Mouse (Mus musculus) kidney, postnatal 25 days (tissue): ENCODE data around the gene Mvb12b.
A peak's percentile ranks its signal among the peaks of the same experiment; 100 is the strongest.

Experiments used
- DNase-seq, 2 experiments: peaks; one replicate each; pipeline ENCODE4 v3.0.0; 2021; ENCODE audit warnings: mixed read lengths in 2 of 2

The Mvb12b gene

DNA sequence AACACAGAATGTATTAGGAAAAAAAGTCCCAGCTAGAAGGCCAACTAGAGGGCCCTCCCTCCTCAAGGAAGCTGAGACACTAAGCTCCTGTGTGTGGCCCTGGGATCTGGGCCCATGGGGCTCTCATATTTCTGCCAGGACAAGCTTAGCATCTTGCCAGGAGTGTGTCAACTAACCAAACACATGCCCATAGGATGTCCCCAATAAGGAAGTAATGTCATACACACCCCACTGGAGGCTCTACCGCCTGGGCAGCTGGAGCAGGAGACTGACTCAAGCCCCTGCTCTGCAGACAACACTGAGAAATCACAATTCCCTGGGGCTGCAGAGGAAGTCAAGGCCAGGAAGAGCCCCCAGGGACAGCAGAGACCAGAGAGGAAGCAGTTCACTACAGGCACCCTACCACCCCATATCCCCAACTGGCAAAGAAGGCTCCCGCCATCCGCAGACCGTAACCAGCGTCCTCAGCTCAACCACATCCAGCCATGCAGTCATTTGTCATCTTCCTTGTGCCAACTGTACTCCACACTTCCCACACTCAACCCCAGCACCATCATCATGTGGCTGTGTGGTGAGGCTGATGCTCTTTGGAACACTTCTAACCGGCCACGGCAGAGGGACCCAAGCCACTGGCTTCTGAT lies 3.0 kb downstream of the Mvb12b start:
- DNase-seq, result no peak

DNA sequence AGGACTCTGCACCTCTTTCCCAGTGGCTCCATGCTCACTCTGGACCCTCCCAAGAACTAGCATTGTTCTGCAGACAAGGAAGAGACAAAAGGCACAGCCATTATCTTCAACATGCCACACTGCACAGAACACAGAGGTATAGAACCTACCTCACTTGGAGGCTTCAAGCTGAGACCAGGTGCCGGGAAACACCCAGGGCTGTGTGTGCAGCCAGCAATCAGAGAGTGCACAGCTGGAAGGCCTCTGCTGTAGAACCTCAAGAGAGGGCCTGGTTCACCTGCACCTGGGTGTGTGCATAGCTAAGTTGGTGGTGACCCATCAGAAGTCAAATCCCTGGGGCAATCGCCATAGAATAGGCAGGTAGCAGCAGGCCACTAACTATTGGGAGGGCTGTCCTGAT lies 8.5 kb downstream of the Mvb12b start:
- no peak for DNase-seq

DNA sequence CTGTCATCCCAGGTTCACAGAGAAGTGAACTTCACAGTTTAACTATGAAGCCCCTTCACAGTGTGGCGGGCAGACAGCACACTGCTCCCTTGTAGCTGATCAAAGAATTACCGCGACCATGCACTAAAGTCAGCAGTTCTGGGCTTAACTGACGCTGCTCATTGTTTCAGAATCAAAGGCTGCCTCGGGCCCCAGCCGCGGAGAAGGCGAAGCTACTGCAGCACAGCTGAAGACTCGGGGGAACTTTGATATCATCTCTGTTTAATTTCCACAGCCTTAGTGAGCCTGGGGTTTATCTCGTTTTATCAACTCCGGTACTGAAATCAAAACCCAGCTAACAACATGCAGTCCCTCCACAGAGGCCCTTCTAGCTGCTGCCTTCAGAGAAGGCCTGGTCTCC lies 9.3 kb downstream of the Mvb12b start:
- no peak for DNase-seq

DNA sequence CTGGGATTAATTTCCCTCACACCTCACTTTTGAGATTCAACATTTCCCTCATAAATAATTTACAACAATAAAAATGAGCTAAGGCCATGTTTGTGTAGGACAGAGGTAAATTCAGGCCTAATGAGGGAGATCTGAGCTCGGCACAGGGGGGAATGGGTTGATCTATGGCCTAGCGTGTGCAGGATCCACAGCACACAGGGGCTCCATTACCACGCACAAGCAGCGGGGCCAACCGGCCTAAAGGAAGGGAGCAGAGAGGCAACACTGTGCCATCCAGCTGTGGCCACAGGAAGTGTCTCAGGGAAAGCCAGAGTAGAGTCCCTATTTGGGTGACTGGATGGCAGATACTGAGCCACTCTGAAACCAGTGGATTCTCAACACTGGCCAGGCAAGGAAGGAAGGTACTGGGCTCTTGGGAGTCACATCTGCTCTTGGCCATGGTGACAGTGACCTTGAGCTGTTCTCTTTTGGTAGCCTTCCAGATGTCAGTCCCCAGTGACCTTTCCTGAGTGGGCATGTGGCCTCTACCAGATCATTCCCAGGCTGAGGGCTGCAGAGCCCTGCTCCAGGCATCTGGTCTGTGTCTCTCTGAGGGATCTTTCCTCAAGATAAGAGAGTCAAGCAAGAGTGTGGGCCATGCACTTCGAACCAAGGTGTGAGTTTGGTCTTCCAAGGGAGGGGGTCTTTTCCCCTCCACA lies 9.9 kb downstream of the Mvb12b start:
- no peak for DNase-seq

DNA sequence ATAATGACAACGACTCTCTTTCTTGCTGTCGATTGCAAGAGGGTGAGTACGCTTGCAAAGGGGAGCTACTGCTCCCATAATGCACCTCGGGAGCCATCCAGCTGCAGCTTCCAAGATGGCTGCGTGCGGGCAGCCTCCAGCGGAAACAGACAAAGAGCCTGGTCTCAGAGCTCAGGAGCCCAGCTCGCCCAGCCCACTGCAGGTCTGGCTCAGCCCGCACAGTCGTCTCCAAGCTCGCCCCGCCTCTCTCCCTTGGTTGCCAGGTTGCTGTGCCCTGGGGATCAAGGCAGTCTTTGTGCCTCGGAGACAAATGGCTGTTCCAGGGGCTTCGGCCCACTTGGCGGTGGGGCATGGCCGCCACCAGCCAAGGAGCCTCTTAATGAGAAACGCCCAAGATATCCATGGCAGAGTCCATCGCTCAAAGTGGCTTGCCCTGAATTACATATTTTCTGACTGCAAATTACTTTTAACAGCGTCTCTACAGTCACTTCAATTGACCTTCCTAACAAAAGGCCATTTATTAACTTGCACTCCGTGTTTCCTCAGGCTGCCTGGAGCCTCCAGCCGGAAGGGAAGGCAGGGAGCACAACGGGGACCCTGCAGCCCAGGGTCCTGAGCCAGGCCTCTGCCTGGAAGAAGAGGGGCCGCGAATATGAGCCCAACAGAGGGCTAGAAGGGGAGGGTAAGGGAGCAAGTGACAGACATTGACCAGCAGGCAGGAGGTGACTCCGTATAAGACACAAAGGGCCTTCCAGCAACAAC lies 11.0 kb downstream of the Mvb12b start:
- DNase-seq, result peak; percentile 79 to 86

DNA sequence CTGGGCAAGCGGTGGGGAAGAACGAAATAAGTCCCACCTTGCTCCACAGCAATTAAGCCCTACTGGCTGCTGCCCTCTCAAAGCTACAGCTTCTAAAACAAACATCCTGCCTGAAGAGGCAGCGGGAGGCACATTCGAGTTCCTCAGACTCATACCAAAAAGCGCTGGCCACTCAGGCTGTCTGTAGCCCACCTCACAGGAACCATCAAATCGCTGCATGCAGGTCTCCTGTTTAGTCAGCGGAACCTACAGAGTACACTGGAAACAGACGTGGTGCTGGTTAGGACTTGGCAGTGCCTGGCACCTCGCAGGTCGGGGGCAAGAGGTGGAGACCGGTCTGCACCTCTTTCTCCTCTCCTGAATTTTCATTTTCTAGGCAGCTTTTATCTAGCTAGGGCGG lies 12.2 kb downstream of the Mvb12b start:
- DNase-seq, result no peak

DNA sequence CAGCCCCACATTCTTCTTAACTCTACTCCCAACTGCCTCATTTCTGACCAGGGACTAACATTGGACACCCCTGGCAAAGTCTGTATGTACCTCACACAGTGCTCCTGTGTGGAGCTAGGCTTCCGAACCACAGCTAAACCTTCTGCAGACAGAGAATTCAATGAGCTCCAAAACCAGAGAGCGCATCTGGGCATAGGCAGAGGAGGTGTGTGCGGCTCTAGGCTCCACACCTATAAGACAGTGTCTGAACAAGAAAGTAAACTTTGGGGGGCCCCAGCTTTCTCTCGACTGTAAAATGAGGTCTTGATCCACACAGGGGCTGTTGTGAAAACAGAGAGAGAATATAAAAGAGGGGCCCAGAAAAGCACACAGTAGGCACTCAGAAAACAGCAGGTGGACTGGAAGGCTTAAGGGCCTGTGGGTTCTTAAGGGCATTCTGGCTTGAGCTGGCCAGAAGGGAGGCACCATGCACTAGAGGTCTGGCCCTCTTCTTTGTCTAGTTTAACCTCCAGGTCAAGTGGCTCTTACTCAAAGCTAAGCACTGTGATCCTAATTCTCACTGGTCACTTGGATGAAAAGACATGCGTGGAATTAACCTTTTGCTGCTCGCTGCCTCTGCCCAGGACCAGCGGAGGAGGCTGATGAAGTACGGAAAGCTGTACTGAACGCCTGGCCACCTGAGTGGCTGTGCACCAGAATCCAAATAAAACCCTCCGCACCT lies 12.7 kb downstream of the Mvb12b start:
- DNase-seq, result no peak

DNA sequence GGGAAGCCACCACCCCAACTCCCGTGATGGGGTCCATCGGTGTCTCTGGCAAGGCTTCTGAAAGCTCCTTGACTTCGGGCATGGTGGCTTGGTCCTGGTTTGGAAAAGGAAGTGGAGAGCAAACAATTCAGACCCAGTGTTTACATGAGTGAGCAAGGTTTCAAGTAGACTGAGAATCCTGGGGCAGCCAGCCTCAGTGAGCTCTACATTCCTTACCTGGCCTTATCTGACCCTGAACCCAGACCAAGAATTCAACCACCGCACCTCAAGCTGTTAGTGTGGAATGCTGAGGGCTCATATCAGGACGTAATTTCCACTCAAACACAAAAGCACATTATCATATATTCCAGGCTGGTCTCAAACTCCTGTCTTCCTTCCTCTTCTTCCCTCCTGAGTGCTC lies 13.4 kb downstream of the Mvb12b start:
- no peak for DNase-seq

DNA sequence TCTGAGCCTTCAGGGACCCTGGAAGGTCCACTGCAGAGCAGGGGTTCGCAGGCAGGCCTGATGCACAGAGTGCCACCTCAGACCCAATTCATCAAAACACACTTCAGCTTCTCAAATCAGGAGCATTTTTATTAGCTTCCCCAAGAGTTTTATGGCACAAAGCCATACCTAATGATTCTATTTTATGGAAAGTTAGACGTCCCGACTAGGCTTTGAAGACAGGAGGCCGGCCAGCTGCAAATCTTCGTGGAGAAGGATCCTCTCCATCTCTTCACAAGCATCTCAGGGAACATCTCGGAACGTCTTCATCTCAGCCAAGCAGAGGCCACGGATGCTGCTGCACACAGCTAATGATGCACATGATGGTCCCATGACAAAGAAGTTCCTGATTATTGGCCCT lies 14.2 kb downstream of the Mvb12b start:
- DNase-seq, result no peak

DNA sequence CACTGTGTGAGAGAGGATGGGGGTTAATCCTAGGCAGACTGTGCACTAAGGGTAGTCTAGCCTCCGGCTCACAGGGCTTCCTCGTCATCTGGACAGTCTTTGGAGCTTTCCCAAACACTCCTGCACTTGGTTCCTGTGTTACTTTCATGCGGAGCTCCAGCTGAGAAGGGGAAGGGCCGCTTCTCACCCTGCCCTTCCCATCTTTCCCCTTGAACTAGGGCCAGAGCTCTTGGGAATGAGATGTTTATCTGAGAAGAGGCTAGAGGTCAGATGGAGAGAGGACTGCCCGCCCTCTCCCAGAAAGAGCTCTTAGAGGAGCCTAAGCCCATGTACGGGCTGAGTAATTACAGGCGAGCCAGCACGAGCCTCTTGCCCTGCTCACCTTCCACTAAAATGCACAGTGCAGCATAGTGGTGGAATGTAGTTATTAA lies 14.9 kb downstream of the Mvb12b start:
- DNase-seq, result peak; percentile 61 to 76

DNA sequence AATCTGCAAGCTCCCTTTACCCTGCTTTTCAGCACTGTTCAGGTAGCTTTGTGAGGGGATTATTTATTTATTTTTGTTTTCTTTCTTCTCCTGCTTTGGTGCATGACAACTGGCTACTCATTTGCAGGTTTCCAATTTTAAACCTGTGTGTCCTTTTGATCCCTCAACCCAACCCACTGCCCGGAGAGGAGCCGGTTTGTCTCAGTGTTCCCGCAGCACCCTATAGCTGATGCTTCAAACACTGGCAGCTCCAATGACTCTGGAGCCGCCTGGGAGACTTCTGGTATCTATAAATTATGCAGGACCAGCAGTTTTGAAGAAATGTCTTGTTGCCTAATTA lies 16.6 kb downstream of the Mvb12b start:
- DNase-seq, result no peak

DNA sequence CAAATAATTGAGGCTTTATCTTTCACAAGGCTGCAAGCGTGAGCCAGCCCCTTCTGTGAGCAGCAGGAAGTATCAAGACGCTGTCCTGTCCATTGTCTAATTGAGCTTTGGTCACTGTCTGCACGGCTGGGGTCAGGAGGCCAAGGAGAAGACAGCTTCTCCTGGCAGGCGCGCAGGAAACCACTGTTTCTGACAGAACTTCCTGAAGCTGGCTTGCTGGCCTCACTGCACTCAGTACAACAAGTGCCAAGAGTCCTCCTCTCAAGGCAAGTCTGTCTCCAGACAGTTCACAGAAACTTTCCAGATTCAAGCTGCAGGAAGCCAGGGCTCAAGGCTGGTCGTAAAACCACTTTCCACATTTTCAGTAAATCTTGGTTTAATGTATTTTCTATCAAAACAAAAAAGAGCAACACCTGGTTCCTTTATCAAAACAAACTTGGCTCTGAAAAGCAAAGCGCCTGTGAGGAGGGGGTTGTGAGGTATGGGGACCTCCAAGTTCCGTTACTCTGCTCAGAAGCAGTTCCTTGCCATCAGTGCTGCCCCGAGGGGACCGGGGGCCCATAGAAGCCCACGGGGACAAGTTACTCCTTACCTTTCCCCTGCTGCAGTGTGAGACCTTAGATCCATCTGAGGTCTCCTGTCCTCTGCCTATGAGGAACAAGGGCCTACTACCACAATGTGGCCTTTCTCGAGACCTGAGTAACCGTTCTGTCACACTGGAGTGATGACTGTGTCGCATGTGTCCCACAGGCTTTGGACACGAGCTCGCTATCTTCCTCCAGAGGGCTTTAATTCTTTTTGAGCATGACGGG lies 17.2 kb downstream of the Mvb12b start:
- DNase-seq, result peak; percentile 90 to 95

DNA sequence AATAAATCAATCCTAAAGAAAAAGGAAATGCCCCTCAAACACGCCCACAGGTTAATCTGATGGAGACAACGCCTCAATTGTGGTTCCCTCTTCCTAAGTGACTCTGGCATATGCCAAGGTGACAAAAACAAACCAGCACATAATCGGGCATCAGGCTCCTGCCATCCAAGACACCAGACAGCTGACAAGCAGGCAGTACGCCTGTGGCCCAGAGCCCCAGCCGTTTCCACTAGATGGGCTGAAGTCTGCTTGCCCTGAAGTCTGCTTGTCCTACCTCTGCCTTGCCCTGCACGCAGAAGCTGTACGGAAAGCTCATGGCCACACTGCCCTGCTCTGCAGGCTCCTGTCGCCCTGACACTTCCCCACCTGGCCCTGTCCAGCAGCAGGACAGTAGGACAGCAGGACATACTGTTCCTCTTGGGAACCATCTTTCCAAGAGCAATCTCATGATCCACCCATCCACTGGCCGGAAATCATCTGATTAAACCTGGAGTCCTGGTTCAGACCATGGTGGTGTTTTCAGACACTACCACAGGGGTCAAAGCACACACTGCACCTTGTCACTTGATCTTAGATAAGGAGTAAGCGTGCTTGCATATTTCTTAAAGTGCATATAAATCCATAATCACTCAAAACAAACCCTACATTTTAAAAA lies 17.9 kb downstream of the Mvb12b start:
- no peak for DNase-seq

DNA sequence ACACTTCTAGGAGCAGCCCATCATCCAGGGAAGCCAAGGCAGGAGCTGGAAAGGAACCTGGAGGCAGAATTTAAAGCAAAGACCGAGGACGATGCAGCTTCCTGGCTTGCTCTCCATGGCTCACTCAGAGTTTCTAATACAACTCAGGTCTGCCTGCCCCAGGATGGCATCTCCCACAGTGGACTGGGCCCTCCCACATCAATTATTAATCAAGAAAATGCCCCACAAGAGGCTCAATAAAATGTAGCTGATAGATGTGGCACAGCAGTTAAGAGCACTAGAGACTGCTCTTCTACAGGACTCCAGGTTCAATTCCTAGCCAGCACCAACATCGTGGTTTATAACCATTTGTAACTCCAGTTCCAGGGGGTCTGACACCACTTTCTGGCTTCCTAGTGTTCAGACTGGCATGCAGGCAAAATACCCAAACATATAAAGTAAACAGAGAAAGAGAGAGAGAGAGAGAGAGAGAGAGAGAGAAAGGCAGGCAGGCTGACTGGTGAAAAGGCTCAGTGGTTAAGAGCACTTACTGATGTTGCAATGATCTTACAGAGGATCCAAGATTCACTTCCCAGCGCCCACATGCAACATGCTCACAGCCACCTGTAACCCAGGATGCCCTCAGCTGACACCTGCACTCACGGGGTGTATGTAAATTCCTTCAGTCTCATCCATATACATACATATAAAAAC lies 18.6 kb downstream of the Mvb12b start:
- peak in 1 of 2 experiments; percentile 39 for DNase-seq

DNA sequence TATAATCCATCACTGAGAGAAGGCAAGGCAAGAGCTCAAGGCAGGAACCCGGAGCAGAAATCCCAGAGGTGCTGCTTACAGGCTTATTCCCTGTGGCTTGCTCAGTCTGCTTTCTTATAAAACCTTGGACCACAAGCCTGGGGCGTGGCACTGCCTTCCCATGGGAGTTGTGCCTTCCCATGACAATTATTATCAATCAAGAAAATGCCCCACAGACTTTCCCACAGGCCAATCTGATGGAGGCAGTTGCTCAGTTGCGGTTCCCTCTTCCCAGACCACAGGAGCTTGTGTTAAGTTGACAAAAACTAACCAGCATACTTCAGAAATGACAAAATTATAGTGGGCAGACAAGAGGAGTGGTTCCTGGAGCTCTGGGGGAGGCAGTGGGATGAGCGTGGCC lies 19.4 kb downstream of the Mvb12b start:
- no peak for DNase-seq

DNA sequence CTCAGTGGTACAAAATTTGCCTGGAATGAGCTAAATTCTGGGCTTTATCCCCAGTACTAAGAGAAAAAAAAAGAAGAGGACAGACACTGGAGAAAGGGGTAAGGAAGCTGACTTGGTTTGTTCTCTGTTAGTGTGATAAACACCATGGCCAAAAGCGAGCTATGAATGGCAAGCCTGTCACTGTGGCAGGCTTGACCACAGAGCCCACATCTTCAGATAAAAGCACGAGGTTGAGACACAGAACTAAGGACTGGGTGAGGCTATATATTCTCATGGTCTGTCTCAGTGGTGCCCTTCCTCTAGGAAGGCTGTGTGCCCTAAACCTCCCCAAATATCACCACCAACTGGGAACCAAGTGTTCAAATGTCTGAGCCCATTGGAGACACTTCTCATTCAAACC lies 31.0 kb downstream of the Mvb12b start:
- no peak for DNase-seq

DNA sequence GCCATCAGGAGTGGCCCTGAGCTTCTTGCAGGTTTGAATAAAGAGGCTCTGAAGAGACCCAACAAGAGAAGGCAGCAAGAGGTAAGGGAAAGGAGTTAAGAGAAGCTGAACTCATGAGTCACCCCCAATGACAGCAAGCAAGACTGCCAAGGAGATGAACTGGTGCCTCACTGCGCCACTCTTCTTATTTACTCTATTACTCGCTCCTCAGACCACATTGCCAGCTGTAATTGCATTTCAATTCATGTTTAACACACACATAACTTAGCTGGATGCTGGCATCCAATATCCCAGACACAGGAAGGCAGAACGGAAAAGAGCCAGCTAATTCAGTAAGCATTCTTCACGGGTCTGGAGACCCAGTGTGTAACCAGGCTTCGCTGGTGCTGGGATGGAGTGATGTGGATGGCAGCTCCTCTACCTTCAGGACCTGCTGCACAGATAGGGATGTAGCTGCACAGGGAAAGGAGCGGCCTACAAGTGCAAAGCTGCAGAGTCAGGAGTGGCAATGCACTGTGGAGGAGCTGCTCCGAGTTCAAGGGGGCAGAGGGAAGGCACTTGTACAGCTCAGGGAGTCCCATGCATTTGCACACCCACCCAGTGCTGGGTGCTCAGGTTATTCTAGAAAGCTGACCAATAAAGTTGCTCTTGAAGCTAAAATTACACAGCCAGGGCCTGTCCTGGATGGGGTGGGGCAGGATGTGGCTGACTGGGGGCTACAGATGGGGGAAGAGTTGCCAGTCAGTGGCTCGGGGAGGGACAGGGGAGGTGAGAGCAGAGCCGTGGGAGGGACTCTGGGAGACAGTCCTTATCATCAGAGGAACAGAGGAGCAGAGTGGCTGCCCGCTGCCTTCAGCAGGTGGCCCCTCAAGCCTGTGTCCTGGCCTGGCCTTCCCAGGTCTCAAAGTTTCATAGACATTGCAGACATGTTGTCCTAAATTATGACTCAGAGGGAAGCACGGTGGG lies 34.5 kb downstream of the Mvb12b start:
- DNase-seq, result no peak

DNA sequence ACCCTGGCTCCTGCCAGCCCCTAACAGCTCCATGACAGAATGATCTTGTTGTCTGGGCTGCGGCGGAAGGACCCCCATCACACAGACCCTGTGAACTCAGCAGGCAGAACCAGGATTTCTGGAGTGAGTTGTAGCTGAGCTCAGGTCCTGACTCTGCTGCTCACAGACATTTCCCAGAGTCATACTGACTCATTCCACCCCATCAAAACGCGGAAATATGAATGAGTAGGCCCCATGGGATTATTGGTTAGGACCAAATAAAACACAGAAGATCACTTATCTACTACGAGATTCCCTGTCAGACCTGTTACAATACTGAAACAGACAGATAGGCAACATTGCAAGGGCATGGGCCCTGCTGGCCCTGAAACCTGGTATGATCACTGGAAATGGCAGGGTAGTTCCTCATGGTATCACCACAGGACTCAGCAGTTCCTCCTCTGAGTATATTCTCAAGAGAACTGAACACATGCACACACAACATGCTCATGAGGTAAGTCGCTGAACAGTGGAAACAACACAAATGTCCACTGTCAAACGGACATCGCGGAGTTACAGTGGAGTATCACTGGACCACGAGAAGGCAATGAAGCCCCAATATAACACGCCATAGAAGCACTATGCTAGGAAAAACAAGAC lies 40.4 kb downstream of the Mvb12b start:
- DNase-seq, result no peak

DNA sequence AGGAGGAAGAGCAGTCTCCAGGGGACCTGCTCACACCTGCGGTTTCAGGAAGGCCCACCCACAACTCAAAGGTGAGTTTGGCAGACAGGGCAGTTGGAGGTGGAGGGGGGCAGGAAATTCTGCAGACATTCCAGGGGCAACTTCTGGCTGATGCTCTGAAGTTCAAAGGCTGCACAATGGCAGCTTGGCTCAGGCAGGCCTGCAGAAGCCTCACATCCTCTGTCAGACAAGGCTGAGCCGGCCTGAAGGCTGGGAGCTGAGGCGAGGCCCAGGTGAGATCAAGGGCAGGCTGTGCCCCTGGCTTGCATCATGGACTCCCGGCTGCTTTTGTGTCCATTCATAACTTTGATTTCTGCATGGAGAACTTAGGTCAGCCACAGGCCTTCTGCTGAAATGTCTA lies 41.1 kb downstream of the Mvb12b start:
- peak in 1 of 2 experiments; percentile 50 for DNase-seq

DNA sequence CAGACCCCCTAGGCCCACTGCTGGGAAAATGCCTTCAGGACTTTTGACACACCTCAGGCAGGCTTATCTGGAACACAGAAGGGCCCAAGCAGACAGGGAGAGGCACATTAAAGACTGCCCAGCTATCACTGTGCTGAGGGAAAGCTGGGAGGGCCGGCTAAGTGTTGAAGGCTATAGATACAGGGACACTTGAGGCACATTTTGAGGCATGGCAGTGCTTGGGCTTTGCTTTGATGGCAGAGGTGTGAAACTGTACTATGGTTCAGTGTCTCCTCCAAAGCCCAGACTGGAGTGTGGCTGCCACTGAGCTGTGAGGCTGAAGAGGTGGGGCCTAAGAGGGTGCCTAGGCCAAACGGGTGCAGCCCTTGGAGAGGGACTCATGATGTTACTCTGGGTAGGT lies 44.1 kb downstream of the Mvb12b start:
- DNase-seq, result no peak
